Mouse (Mus musculus) CH12.LX (cell line): Measurements from ENCODE around the gene Pcca. TPM values are rescaled to one million over a fixed set of nuclear protein-coding genes. Genes with fewer than 3 reads are reported as not detected.

ENCODE experiments used
- DNase-seq: peaks from one replicate; pipeline ENCODE4 v3.0.0-alpha.2; 2013; ENCODE audit errors: extremely low read depth
- H3K27ac ChIP-seq: 2 replicates; pipeline ENCODE4 v1.5.1; 2012; ENCODE audit warnings: low read depth, mild to moderate bottlenecking, control low read depth, moderate library complexity; ENCODE audit not compliant: insufficient read depth
- H3K27me3 ChIP-seq: replicated peaks from 2 replicates; pipeline ENCODE3; 2012; ENCODE audit warnings: inconsistent platforms
- H3K36me3 ChIP-seq, 2 experiments: replicated peaks in 1 of 2; 2 replicates each; pipeline versions ENCODE3 to v1.6.1; 2012; ENCODE audit warnings: inconsistent platforms in 1 of 2, low read length in 1 of 2, mild to moderate bottlenecking in 1 of 2, mixed read lengths in 1 of 2, moderate library complexity in 1 of 2; ENCODE audit not compliant: control insufficient read depth in 1 of 2, insufficient read depth in 1 of 2
- H3K4me1 ChIP-seq, 2 experiments: 2 replicates each; pipeline ENCODE4 v1.6.1; 2012; ENCODE audit warnings: inconsistent platforms in 1 of 2, moderate library complexity in 1 of 2; ENCODE audit not compliant: insufficient read depth in 2 of 2, control insufficient read depth in 1 of 2
- H3K4me2 ChIP-seq: 2 replicates; pipeline ENCODE4 v1.6.1; 2012; ENCODE audit warnings: low read depth, mild to moderate bottlenecking, control low read depth; ENCODE audit not compliant: poor library complexity, insufficient read depth, severe bottlenecking
- H3K4me3 ChIP-seq, 3 experiments: fragments of 150-350 bp in 1 of 3; sonication (generic) in 1 of 3; replicated peaks in 1 of 3; 2 replicates each; pipeline versions ENCODE3 to v1.5.1; 2011 to 2012; ENCODE audit warnings: low read depth in 2 of 3, low read length in 2 of 3, mild to moderate bottlenecking in 2 of 3, moderate library complexity in 2 of 3, control low read depth in 1 of 3, improper control_type of control experiment in 1 of 3, inconsistent platforms in 1 of 3, mixed read lengths in 1 of 3; ENCODE audit not compliant: poor library complexity in 1 of 3
- H3K79me2 ChIP-seq: replicated peaks from 2 replicates; pipeline ENCODE4 v1.6.1; 2012; ENCODE audit warnings: mild to moderate bottlenecking, moderate library complexity; ENCODE audit not compliant: control insufficient read depth, poor library complexity, insufficient read depth, severe bottlenecking; ENCODE audit errors: extremely low read depth
- H3K9ac ChIP-seq: 2 replicates; pipeline ENCODE4 v1.6.1; 2012; ENCODE audit warnings: low read depth, mild to moderate bottlenecking, control low read depth, moderate library complexity; ENCODE audit not compliant: insufficient read depth
- H3K9me3 ChIP-seq: replicated peaks from 2 replicates; pipeline ENCODE3; 2012; ENCODE audit warnings: low read length, inconsistent platforms, mixed read lengths
- BHLHE40 ChIP-seq: IDR thresholded peaks from 2 replicates; pipeline ENCODE4 v1.6.1; 2011; ENCODE audit warnings: mild to moderate bottlenecking, low read depth, low read length, improper control_type of control experiment
- CTCF ChIP-seq, 2 experiments: IDR thresholded peaks in 1 of 2; conservative IDR thresholded peaks in 1 of 2; 2 replicates each; pipeline ENCODE4 v1.5.1; 2011 to 2012; ENCODE audit warnings: low read depth in 2 of 2, low read length in 2 of 2, improper control_type of control experiment in 1 of 2, inconsistent platforms in 1 of 2, mild to moderate bottlenecking in 1 of 2, moderate library complexity in 1 of 2
- E2F4 ChIP-seq: IDR thresholded peaks from 2 replicates; pipeline ENCODE4 v1.6.1; 2011; ENCODE audit warnings: low read depth, low read length, improper control_type of control experiment; ENCODE audit not compliant: insufficient replicate concordance
- EP300 ChIP-seq: IDR thresholded peaks from 2 replicates; pipeline ENCODE4 v1.6.1; 2011; ENCODE audit warnings: low read length, improper control_type of control experiment
- ETS1 ChIP-seq: conservative IDR thresholded peaks from 2 replicates; pipeline ENCODE4 v1.6.1; 2012; ENCODE audit warnings: low read depth, mild to moderate bottlenecking, inconsistent platforms, low read length, improper control_type of control experiment, moderate library complexity
- HCFC1 ChIP-seq: IDR thresholded peaks from 2 replicates; pipeline ENCODE4 v1.6.1; 2012; ENCODE audit warnings: low read depth, mild to moderate bottlenecking, inconsistent platforms, low read length, improper control_type of control experiment
- IRF4 ChIP-seq: IDR thresholded peaks from 2 replicates; pipeline ENCODE4 v1.6.1; 2014; ENCODE audit warnings: low read depth, mild to moderate bottlenecking, inconsistent platforms, low read length, improper control_type of control experiment
- JUN ChIP-seq: IDR thresholded peaks from 2 replicates; pipeline ENCODE4 v1.6.1; 2011; ENCODE audit warnings: low read depth, mild to moderate bottlenecking, low read length, improper control_type of control experiment, moderate library complexity; ENCODE audit not compliant: insufficient read depth
- JUND ChIP-seq: conservative IDR thresholded peaks from 2 replicates; pipeline ENCODE4 v1.6.1; 2011; ENCODE audit warnings: low read depth, low read length, improper control_type of control experiment
- MXI1 ChIP-seq: IDR thresholded peaks from 2 replicates; pipeline ENCODE4 v1.6.1; 2011; ENCODE audit warnings: mild to moderate bottlenecking, low read depth, low read length, improper control_type of control experiment
- POLR2AphosphoS2 ChIP-seq: IDR thresholded peaks from 2 replicates; pipeline ENCODE4 v1.6.1; 2011; ENCODE audit warnings: low read depth, low read length, improper control_type of control experiment
- RAD21 ChIP-seq: IDR thresholded peaks from 2 replicates; pipeline ENCODE4 v1.6.1; 2011; ENCODE audit warnings: low read depth, mild to moderate bottlenecking, low read length, improper control_type of control experiment, moderate library complexity
- SIN3A ChIP-seq: IDR thresholded peaks from 2 replicates; pipeline ENCODE4 v1.6.1; 2012; ENCODE audit warnings: low read length, improper control_type of control experiment, inconsistent platforms
- SMC3 ChIP-seq: IDR thresholded peaks from 2 replicates; pipeline ENCODE4 v1.6.1; 2011; ENCODE audit warnings: low read depth, low read length, improper control_type of control experiment
- ZMIZ1 ChIP-seq: IDR thresholded peaks from 2 replicates; pipeline ENCODE4 v1.6.1; 2012; ENCODE audit warnings: low read depth, mild to moderate bottlenecking, inconsistent platforms, low read length, improper control_type of control experiment
- ZNF384 ChIP-seq: IDR thresholded peaks from 2 replicates; pipeline ENCODE4 v1.6.1; 2012; ENCODE audit warnings: low read depth, low read length, improper control_type of control experiment, inconsistent platforms
- dilution Hi-C: fragments of 300-500 bp; cut with MboI; formaldehyde crosslinking; loops from 2 replicates; pipeline ENCODE4 v1.14.3; 2020; ENCODE audit warnings: low sequenced_read_pairs; ENCODE audit not compliant: extremely low pct_unique_long_range_greater_than_20kb, extremely low pct_ligation_motif_present
- in situ Hi-C: fragments of 300-500 bp; cut with MboI; formaldehyde crosslinking; loops from 3 replicates; pipeline ENCODE4 v1.14.3; 2019; ENCODE audit warnings: low sequenced_read_pairs, low pct_ligation_motif_present, low pct_unique_long_range_greater_than_20kb, mixed read lengths
- polyA plus RNA-seq: library from polyadenylated mRNA; unstranded; fragments of >175 nt; gene quantifications from 2 replicates; pipeline ENCODE4 v1.2.1, GENCODE M21; 2012; ENCODE audit warnings: low read depth; ENCODE audit not compliant: insufficient read length
- total RNA-seq, 2 experiments: library from RNA; depleted of rRNA; stranded (reverse); fragments of 300-350 nt in 1 of 2; fragments of >200 nt in 1 of 2; gene quantifications; 2 replicates each; pipeline ENCODE4 v1.2.3; 2012 to 2014

Gene Pcca
- total and polyA plus RNA-seq, 3 experiments: 11.2 to 39.0 (median 23.8) TPM

- Histone ChIP-seq H3K27ac (no peak overlapping the region), H3K79me2 (no peaks in the 10 kb centered on the region), H3K4me3 (no peak overlapping the region), H3K36me3 (no peaks in the 10 kb centered on the region), H3K27me3 (no peaks in the 10 kb centered on the region), H3K4me1 (peaks cover 6% of the 10 kb centered on the region in 2 experiments; a peak in 3 of 4 replicates), H3K4me2 (no peak overlapping the region), H3K9me3 (no peaks in the 10 kb centered on the region), H3K9ac (no peak overlapping the region)
- TF ChIP-seq BHLHE40: no peak
- TF ChIP-seq E2F4: no peak
- TF ChIP-seq CTCF (conservative IDR thresholded peaks at IDR 0.05 in 1 of 2, IDR thresholded peaks at IDR 0.05 in 1 of 2; ENCODE audit: low read depth in 2 of 2, low read length in 2 of 2): no peak
- TF ChIP-seq POLR2AphosphoS2: no peak
- no peak for TF ChIP-seq SMC3
- TF ChIP-seq MXI1: no peak
- no peak for TF ChIP-seq JUND
- no peak for TF ChIP-seq SIN3A
- TF ChIP-seq ZMIZ1: no peak
- TF ChIP-seq HCFC1: no peak
- TF ChIP-seq ZNF384: no peak
- TF ChIP-seq JUN: no peak
- no peak for TF ChIP-seq ETS1
- dilution Hi-C loops (no loop called here), in situ Hi-C loops (no loop called here)
- no peak for DNase-seq
These were observed 250.6 kb downstream of the Pcca start for GRCm38 (mm10) chr14:122784701-122785100.

GRCm38 (mm10) chr14:122788199-122788598 lies 254.1 kb downstream of the Pcca start:
- dilution Hi-C loops (no loop called here), in situ Hi-C loops (no loop called here)
- H3K79me2 ChIP-seq: no peaks in the 10 kb centered on the region
- H3K9ac ChIP-seq: no peak overlapping the region; the same call in 1 of the 2 replicates
- no peak overlapping the region for H3K27ac ChIP-seq
- peak; percentile 10 for DNase-seq
- TF ChIP-seq RAD21 (no peak), EP300 (no peak), IRF4 (no peak), BHLHE40 (peak; percentile 47; the same call in 1 of the 2 replicates), SMC3 (no peak), ETS1 (peak; percentile 24; the same call in 1 of the 2 replicates), HCFC1 (no peak), MXI1 (no peak)
- no peaks in the 10 kb centered on the region for H3K27me3 ChIP-seq
- H3K9me3 ChIP-seq: no peaks in the 10 kb centered on the region
- no peak overlapping the region for H3K4me2 ChIP-seq
- peaks cover 0 to 2% of the 10 kb centered on the region in 2 experiments for H3K36me3 ChIP-seq
- H3K4me1 ChIP-seq: peaks cover 11 to 13% of the 10 kb centered on the region in 2 experiments
- H3K4me3 ChIP-seq: no peak overlapping the region
